Mouse (Mus musculus) lung, embryonic 16.5 days (tissue): ENCODE results near the gene Mapkapk2. TPM values are rescaled to one million over a fixed set of nuclear protein-coding genes. Genes with fewer than 3 reads are reported as not detected.

Source experiments
- ATAC-seq: fragments of 200-750 bp; cut with Nextera tagmentation; 2 replicates; pipeline ENCODE4 v1.8.0; 2017; ENCODE audit warnings: low read depth, mild to moderate bottlenecking, moderate library complexity
- H3K27ac ChIP-seq: fragments of 300-500 bp; sonication (generic); 2 replicates; pipeline ENCODE4 v1.5.1; 2014; ENCODE audit warnings: mild to moderate bottlenecking, control low read depth, low read length
- H3K27me3 ChIP-seq: fragments of 300-500 bp; sonication (generic); 2 replicates; pipeline ENCODE4 v1.6.1; 2014; ENCODE audit warnings: low read depth, low read length, mixed read lengths; ENCODE audit not compliant: control insufficient read depth, insufficient read depth
- H3K36me3 ChIP-seq: fragments of 300-500 bp; sonication (generic); 2 replicates; pipeline ENCODE4 v1.6.1; 2014; ENCODE audit warnings: low read length; ENCODE audit not compliant: control insufficient read depth, insufficient read depth
- H3K4me1 ChIP-seq: fragments of 300-500 bp; sonication (generic); replicated peaks from 2 replicates; pipeline ENCODE4 v1.6.1; 2014; ENCODE audit warnings: low read length, mixed read lengths; ENCODE audit not compliant: control insufficient read depth, insufficient read depth
- H3K4me2 ChIP-seq: fragments of 300-500 bp; sonication (generic); 2 replicates; pipeline ENCODE4 v1.6.1; 2014; ENCODE audit warnings: low read depth, low read length, control low read depth
- H3K4me3 ChIP-seq: fragments of 300-500 bp; sonication (generic); 2 replicates; pipeline ENCODE4 v1.5.1; 2014; ENCODE audit warnings: mild to moderate bottlenecking, low read length, control low read depth
- H3K9ac ChIP-seq: fragments of 300-500 bp; sonication (generic); 2 replicates; pipeline ENCODE4 v1.6.1; 2014; ENCODE audit warnings: low read length, control low read depth
- H3K9me3 ChIP-seq: fragments of 300-500 bp; sonication (generic); 2 replicates; pipeline ENCODE4 v1.6.1; 2016; ENCODE audit warnings: low read length; ENCODE audit not compliant: control insufficient read depth
- WGBS: fragments of 180-500 bp; shearing (Covaris S2); extraction: QIAGEN DNeasy Blood & Tissue Kit; methylation state at CpG from one replicate; pipeline ENCODE4 v1.1.7; 2014; 5-methylcytosine and 5-hydroxymethylcytosine counted together
- polyA plus RNA-seq: library from polyadenylated mRNA; unstranded; fragments of >200 nt; fragmentation: Nextera tagmentation; extraction: Ambion mirVana; gene quantifications from 2 replicates; pipeline ENCODE4 v1.2.1, GENCODE M21; 2015

Mapkapk2 gene
- polyA plus RNA-seq, 1 experiment from 2014 or later = 41.3 TPM

DNA sequence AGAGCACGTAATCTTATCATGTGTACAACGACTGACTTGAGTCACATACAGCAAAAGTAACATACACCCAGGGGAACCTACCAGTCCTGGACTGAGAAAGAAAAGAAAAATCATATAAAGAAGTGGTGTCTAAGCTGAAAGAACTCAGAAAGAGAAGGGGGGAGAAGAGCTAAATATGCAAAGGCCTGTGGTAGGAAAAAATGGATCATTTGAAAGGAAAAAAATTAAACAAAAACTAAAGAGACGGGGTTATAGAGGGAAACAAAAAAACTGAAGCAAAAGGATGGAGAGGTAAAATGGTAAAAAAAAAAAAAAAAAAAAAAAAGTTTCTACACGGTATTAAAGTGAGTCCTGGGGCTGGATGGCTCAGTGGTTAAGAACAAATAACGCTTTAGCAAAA, 83.7 kb downstream of the Mapkapk2 start:
- H3K27ac ChIP-seq = no peak overlapping the region
- no peaks in the 10 kb centered on the region for H3K36me3 ChIP-seq
- H3K9ac ChIP-seq = no peak overlapping the region
- H3K4me1 ChIP-seq = no peaks in the 10 kb centered on the region
- H3K27me3 ChIP-seq = no peaks in the 10 kb centered on the region
- no peaks in the 10 kb centered on the region for H3K9me3 ChIP-seq
- H3K4me3 ChIP-seq = no peak overlapping the region
- no peak overlapping the region for H3K4me2 ChIP-seq
- no peak for ATAC-seq
- 86% methylated on average over 5 of the region's 5 CpGs for WGBS

- Histone ChIP-seq H3K4me3 (no peak overlapping the region), H3K9ac (no peak overlapping the region), H3K36me3 (no peaks in the 10 kb centered on the region), H3K4me2 (no peak overlapping the region), H3K9me3 (no peaks in the 10 kb centered on the region), H3K4me1 (no peaks in the 10 kb centered on the region), H3K27me3 (no peaks in the 10 kb centered on the region), H3K27ac (no peak overlapping the region)
- 88% methylated on average over 8 of the region's 8 CpGs for whole genome bisulfite sequencing
- no peak for ATAC-seq
These were observed 85.1 kb downstream of the Mapkapk2 start for GRCm38 (mm10) chr1:131012494-131012893.

- no peak for ATAC-seq
- H3K27ac ChIP-seq = no peak overlapping the region
- no peaks in the 10 kb centered on the region for H3K9me3 ChIP-seq
- no peaks in the 10 kb centered on the region for H3K27me3 ChIP-seq
- H3K4me1 ChIP-seq = no peaks in the 10 kb centered on the region
- WGBS = 58% methylated on average over 17 of the region's 17 CpGs
- no peaks in the 10 kb centered on the region for H3K36me3 ChIP-seq
- no peak overlapping the region for H3K9ac ChIP-seq
- H3K4me2 ChIP-seq = no peak overlapping the region
- no peak overlapping the region for H3K4me3 ChIP-seq
These were observed 87.1 kb downstream of the Mapkapk2 start for GRCm38 (mm10) chr1:131010201-131011153.

DNA sequence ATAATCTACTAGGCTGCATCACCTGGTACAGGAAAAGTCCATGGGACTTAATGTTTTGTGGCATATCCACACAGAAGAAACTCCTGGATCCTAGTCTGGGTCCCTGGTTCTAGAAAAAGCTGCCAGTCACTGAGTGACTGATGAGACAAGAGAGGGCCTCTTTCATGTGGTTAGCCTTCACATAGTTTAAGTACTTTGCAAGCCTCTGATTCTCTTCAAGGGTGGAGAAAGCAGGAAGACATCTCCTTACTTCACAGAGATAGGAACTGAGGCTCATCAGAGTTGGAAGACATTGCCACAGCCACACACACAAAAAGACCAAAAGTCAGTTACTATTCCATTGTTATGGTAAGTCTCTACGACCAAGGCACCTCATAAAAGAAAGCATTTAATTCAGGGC, 91.6 kb downstream of the Mapkapk2 start:
- H3K27ac ChIP-seq = no peak overlapping the region
- no peaks in the 10 kb centered on the region for H3K36me3 ChIP-seq
- 52% methylated on average over 1 of the region's 1 CpGs for WGBS
- no peaks in the 10 kb centered on the region for H3K4me1 ChIP-seq
- H3K4me3 ChIP-seq = no peak overlapping the region
- no peak overlapping the region for H3K9ac ChIP-seq
- no peaks in the 10 kb centered on the region for H3K9me3 ChIP-seq
- H3K4me2 ChIP-seq = no peak overlapping the region
- no peak for ATAC-seq
- H3K27me3 ChIP-seq = no peaks in the 10 kb centered on the region

Other genes with a start within 250 kb of the Mapkapk2 start
- gene Fcmr, start 232.2 kb downstream of the Mapkapk2 start, polyA plus RNA-seq = 0.30 TPM in 1 of 2 replicates, not detected in the other
- gene Il24, start 210.4 kb downstream of the Mapkapk2 start, polyA plus RNA-seq = not detected in 2 replicates
- gene Il20, start 186.4 kb downstream of the Mapkapk2 start, polyA plus RNA-seq = not detected in 2 replicates
- gene Il19, start 157.7 kb downstream of the Mapkapk2 start, polyA plus RNA-seq = not detected in 2 replicates
- not detected in 2 replicates for gene Il10, start 78.0 kb downstream of the Mapkapk2 start, polyA plus RNA-seq
- gene Dyrk3, start 40.5 kb upstream of the Mapkapk2 start, polyA plus RNA-seq = 4.4 and 4.5 TPM in 2 replicates
- 63.6 and 64.4 TPM in 2 replicates for gene Eif2d, start 55.4 kb upstream of the Mapkapk2 start, polyA plus RNA-seq
- gene Rassf5, start 147.4 kb upstream of the Mapkapk2 start, polyA plus RNA-seq = 6.1 and 8.2 TPM in 2 replicates
- 4.7 and 5.1 TPM in 2 replicates for gene Ikbke, start 181.8 kb upstream of the Mapkapk2 start, polyA plus RNA-seq